Mouse (Mus musculus) liver, adult 2 months (tissue): ENCODE measurements around the gene Gys1. TPM values are rescaled to one million over a fixed set of nuclear protein-coding genes. Genes with fewer than 3 reads are reported as not detected.
A peak's percentile ranks its signal among the peaks of the same experiment; 100 is the strongest.
"Not testable (repeated sequence)": the region's sequence is repeated elsewhere in the genome, so short reads cannot be mapped to it uniquely, and the experiment has no call there.

ENCODE experiments used
- DNase-seq: peaks from one replicate; pipeline ENCODE4 v3.0.0-alpha.2; 2011; ENCODE audit warnings: low read depth, low spot score; ENCODE audit errors: extremely low read depth
- H3K27ac ChIP-seq: fragments of 200-500 bp; replicated peaks from 2 replicates; pipeline ENCODE4 v1.5.1; 2012; ENCODE audit warnings: low read depth, mild to moderate bottlenecking, control low read depth, inconsistent platforms, low read length; ENCODE audit not compliant: insufficient read depth
- H3K27me3 ChIP-seq: fragments of 200-500 bp; 2 replicates; pipeline ENCODE4 v1.6.1; 2012; ENCODE audit warnings: mild to moderate bottlenecking, moderate library complexity, low read length, inconsistent platforms; ENCODE audit not compliant: control insufficient read depth, insufficient read depth
- H3K36me3 ChIP-seq: fragments of 200-500 bp; 2 replicates; pipeline ENCODE4 v1.6.1; 2012; ENCODE audit warnings: low read length, inconsistent platforms; ENCODE audit not compliant: control insufficient read depth, insufficient read depth
- H3K4me1 ChIP-seq: fragments of 200-500 bp; 2 replicates; pipeline ENCODE4 v1.6.1; 2011; ENCODE audit warnings: low read length; ENCODE audit not compliant: control insufficient read depth, insufficient read depth
- H3K4me3 ChIP-seq: fragments of 200-500 bp; 2 replicates; pipeline ENCODE4 v1.5.1; 2011; ENCODE audit warnings: low read depth, mild to moderate bottlenecking, control low read depth, low read length, moderate library complexity; ENCODE audit not compliant: insufficient read depth
- H3K79me2 ChIP-seq: fragments of 200-500 bp; 2 replicates; pipeline ENCODE4 v1.6.1; 2012; ENCODE audit warnings: inconsistent platforms, mild to moderate bottlenecking, low read length, moderate library complexity; ENCODE audit not compliant: control insufficient read depth, insufficient read depth
- H3K9ac ChIP-seq: fragments of 200-500 bp; 2 replicates; pipeline ENCODE4 v1.6.1; 2012; ENCODE audit warnings: low read depth, mild to moderate bottlenecking, control low read depth, inconsistent platforms, low read length
- CTCF ChIP-seq: fragments of 200-500 bp; IDR thresholded peaks from 2 replicates; pipeline ENCODE4 v1.5.1; 2011; ENCODE audit warnings: low read depth, low read length, control low read depth
- POLR2A ChIP-seq: fragments of 200-500 bp; IDR thresholded peaks from 2 replicates; pipeline ENCODE4 v1.6.1; 2011; ENCODE audit warnings: low read length, control low read depth; ENCODE audit not compliant: insufficient read depth; ENCODE audit errors: extremely low read depth
- WGBS: fragments of 180-500 bp; shearing (Covaris S2); methylation state at CpG from one replicate; pipeline ENCODE4 v1.1.7; 2018; 5-methylcytosine and 5-hydroxymethylcytosine counted together
- polyA plus RNA-seq: library from polyadenylated mRNA; depleted of rRNA; stranded (reverse); fragments of >200 nt; gene quantifications from 2 replicates; pipeline ENCODE4 v1.2.3, GENCODE M21; 2012
- total RNA-seq: library from RNA; depleted of rRNA; stranded (reverse); fragments of >200 nt; gene quantifications from 2 replicates; pipeline ENCODE4 v1.2.3, GENCODE M21; 2014

Gene Gys1
- total and polyA plus RNA-seq, 2 experiments: 1.2 to 4.8 TPM

GRCm38 (mm10) chr7:45457204-45458060 lies 22.8 kb downstream of the Gys1 start:
- H3K4me1 ChIP-seq: peaks cover 14% of the 10 kb centered on the region; the same call in 1 of the 2 replicates
- TF ChIP-seq CTCF: peak; percentile 28; the same call in 1 of the 2 replicates
- peak; percentile 41 for TF ChIP-seq POLR2A
- H3K27ac ChIP-seq: peak overlapping the region; percentile 84
- H3K27me3 ChIP-seq: no peaks in the 10 kb centered on the region
- H3K79me2 ChIP-seq: peaks cover 7% of the 10 kb centered on the region
- peak; percentile 97 for DNase-seq
- H3K9ac ChIP-seq: peak overlapping the region; percentile 85
- peaks cover 13% of the 10 kb centered on the region for H3K36me3 ChIP-seq
- peak overlapping the region; percentile 62 for H3K4me3 ChIP-seq
- 11% methylated on average over 10 of the region's 10 CpGs for WGBS

DNA sequence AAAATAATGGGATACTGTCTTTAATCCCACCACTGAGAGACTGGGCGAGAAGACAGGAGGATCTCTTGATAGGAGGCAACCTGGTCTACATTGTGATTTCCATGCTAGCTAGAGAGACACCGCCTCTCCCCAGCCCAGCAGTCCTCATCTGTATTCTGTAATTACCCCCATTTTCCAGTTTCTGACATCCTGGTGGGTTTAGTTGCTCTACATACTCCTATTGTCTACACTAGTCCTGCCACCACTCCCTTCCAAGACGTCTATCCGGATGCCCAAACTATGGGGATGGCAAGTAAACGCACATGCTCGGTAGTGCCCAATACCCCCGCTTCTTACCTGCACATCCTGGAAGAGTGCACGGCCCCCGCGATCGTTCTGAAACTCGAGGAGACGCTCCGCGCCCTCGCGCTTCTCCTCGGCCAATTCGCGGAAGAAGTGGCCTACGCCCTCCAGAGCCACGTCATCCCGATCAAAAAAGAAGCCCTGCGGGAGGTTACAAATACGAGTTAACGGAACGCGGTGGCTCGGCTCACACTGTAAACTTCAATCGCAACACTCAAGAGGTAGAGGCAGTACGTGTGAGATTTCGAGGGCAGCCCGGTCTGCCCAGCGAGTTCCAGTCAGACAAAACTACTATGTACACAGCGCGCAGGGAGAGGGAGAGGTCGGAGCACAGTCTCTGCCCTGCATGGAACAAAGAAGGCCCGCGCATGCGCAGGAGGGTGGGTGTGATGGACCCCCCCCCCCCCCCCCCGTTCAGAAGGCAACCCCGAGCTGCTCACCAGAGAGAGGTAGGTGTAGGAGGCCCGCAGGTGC lies 24.3 kb downstream of the Gys1 start:
- H3K27me3 ChIP-seq: no peaks in the 10 kb centered on the region
- H3K27ac ChIP-seq: peak overlapping the region; percentile 84
- peak; percentile 38 for DNase-seq
- 1% methylated on average over 43 of the region's 43 CpGs for WGBS
- no peak for TF ChIP-seq CTCF
- TF ChIP-seq POLR2A: peak; percentile 55; the same call in 1 of the 2 replicates
- H3K36me3 ChIP-seq: peaks cover 15% of the 10 kb centered on the region
- H3K4me1 ChIP-seq: peaks cover 14% of the 10 kb centered on the region
- H3K79me2 ChIP-seq: peaks cover 7% of the 10 kb centered on the region
- H3K9ac ChIP-seq: peak overlapping the region; percentile 85
- H3K4me3 ChIP-seq: peak overlapping the region; percentile 62

- peaks cover 16% of the 10 kb centered on the region for H3K36me3 ChIP-seq
- peak; percentile 95 for TF ChIP-seq POLR2A
- not testable (repeated sequence) for H3K27me3 ChIP-seq, H3K79me2 ChIP-seq
- peak; percentile 92 for DNase-seq
- H3K4me1 ChIP-seq: peaks cover 16% of the 10 kb centered on the region
- under 1% methylated on average over 37 of the region's 37 CpGs for WGBS
- peak within 1 kb of the TSS; percentile 99 for H3K27ac ChIP-seq
- peak within 1 kb of the TSS; percentile 85 for H3K9ac ChIP-seq
- peak within 1 kb of the TSS; percentile 72 for H3K4me3 ChIP-seq
Observed at GRCm38 (mm10) chr7:45459564-45460140, 25.0 kb downstream of the Gys1 start, which contains the start of gene Ftl1. Gene Ftl1 (minus strand): TSS chr7:45459884.

DNA sequence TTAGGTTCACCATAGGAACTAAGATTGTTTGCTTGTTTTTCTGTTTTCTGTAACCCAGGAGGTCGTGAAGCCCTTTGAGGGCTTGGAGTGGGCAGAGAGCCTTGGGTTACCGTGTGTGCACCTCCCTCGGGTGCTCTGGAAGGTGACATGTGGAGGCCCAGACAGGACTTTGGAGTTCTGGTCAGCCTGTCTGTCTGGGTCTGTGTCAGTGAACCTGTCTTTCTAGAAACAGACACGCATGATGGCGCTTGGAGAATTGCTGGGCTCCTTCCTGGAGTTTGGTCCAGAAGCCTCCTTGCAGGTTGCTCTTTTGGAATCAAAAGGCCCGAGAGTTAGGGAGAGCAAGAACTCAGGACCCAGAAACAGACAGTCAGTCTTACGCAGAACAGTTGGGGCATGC lies 25.7 kb downstream of the Gys1 start:
- Histone ChIP-seq H3K4me1 (peaks cover 18% of the 10 kb centered on the region), H3K27ac (peak overlapping the region; percentile 99), H3K79me2 (peaks cover 11% of the 10 kb centered on the region), H3K4me3 (peak overlapping the region; percentile 72), H3K9ac (peak overlapping the region; percentile 76), H3K36me3 (peaks cover 18% of the 10 kb centered on the region), H3K27me3 (no peaks in the 10 kb centered on the region)
- peak; percentile 85 for DNase-seq
- 0 out of 2 replicates have a peak, but pooled peaks have one; percentile 35 for TF ChIP-seq POLR2A
- no peak for TF ChIP-seq CTCF
- 13% methylated on average over 7 of the region's 7 CpGs for WGBS

DNA sequence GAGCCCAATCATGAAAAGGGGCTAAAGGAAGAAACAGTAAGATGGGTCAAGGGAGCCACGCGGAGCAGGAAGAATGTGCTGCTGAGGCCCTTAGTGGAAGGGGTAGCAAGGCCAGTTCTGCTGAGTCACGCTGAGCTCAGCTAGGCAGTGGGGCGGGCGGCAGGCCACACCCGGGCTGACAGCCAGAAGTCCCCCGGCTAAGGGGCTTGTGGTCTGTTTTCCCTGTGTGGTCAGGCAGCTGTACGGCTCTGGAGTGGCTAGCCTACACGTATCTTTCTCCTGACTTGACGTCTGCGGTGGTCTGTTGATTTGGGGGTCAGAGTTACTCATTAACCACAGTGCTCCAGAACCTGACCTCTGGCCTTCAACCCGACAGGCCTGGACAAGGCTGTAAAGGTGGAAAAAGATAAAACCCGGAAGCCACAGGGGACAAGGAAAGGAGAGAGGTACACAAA lies 26.2 kb downstream of the Gys1 start:
- Histone ChIP-seq H3K27ac (peak overlapping the region; percentile 99), H3K9ac (peak overlapping the region; percentile 76), H3K36me3 (peaks cover 18% of the 10 kb centered on the region), H3K4me1 (peaks cover 24% of the 10 kb centered on the region), H3K4me3 (peak overlapping the region; percentile 72), H3K27me3 (no peaks in the 10 kb centered on the region), H3K79me2 (peaks cover 16% of the 10 kb centered on the region)
- TF ChIP-seq POLR2A: 0 out of 2 replicates have a peak, but pooled peaks have one; percentile 18
- TF ChIP-seq CTCF: no peak
- DNase-seq: peak; percentile 92
- WGBS: 5% methylated on average over 13 of the region's 13 CpGs
